Mouse (Mus musculus) mouse embryonic stem cell (cell line): ENCODE results near the gene Sgta.
"Not testable (repeated sequence)": the region's sequence is repeated elsewhere in the genome, so short reads cannot be mapped to it uniquely, and the experiment has no call there.

Experiments
- in situ Hi-C, 2 experiments: fragments of 300-500 bp; cut with MboI; formaldehyde crosslinking; loops; 1 replicate in 1 of 2; 3 replicates in 1 of 2; pipeline ENCODE4 v1.14.3; 2019 to 2020; ENCODE audit warnings: low sequenced_read_pairs in 2 of 2, low pct_unique_long_range_greater_than_20kb in 1 of 2, mixed read lengths in 1 of 2; ENCODE audit not compliant: unreplicated experiment in 1 of 2

The Sgta gene

GRCm38 (mm10) chr10:81068706-81069105 lies 8.7 kb upstream of the Sgta start:
- in situ Hi-C loops: no loop called here

- in situ Hi-C loops: not testable (repeated sequence)
Measured at GRCm38 (mm10) chr10:81064519-81064918, 4.5 kb upstream of the Sgta start.

- in situ Hi-C loops: no loop called here
Measured at GRCm38 (mm10) chr10:81062710-81063109, 2.7 kb upstream of the Sgta start.

GRCm38 (mm10) chr10:81058896-81059295 lies 1.1 kb downstream of the Sgta start:
- in situ Hi-C loops: no loop called here

- in situ Hi-C loops: no loop called here
Measured at GRCm38 (mm10) chr10:81057406-81058130, 2.4 kb downstream of the Sgta start.

- in situ Hi-C loops: not testable (repeated sequence)
Measured at GRCm38 (mm10) chr10:81055802-81056340, 4.1 kb downstream of the Sgta start.

- in situ Hi-C loops: no loop called here
Measured at GRCm38 (mm10) chr10:81055169-81055568, 4.8 kb downstream of the Sgta start.

- in situ Hi-C loops: no loop called here
Measured at GRCm38 (mm10) chr10:81052577-81052976, 7.4 kb downstream of the Sgta start.

GRCm38 (mm10) chr10:81051133-81051532 lies 8.8 kb downstream of the Sgta start:
- in situ Hi-C loops: no loop called here

- in situ Hi-C loops: no loop called here
Measured at GRCm38 (mm10) chr10:81050645-81051044, 9.3 kb downstream of the Sgta start.

GRCm38 (mm10) chr10:81045246-81045645 lies 14.7 kb downstream of the Sgta start:
- in situ Hi-C loops: not testable (repeated sequence)

- in situ Hi-C loops: no loop called here
Measured at GRCm38 (mm10) chr10:81041458-81042175, 18.4 kb downstream of the Sgta start.

- in situ Hi-C loops: no loop called here
Measured at GRCm38 (mm10) chr10:81036988-81037580, 22.9 kb downstream of the Sgta start, which contains the start of gene Slc39a3. Gene Slc39a3 (minus strand): TSS chr10:81037426.

- in situ Hi-C loops: no loop called here
Measured at GRCm38 (mm10) chr10:81036251-81036650, 23.7 kb downstream of the Sgta start.

- in situ Hi-C loops: no loop called here
Measured at GRCm38 (mm10) chr10:81033586-81033985, 26.4 kb downstream of the Sgta start.

- in situ Hi-C loops: loop anchor here in 1 of 2 experiments (10.0 kb wide), 1 partner anchor 146 kb away; the partner anchor contains the start of gene Eef2
Measured at GRCm38 (mm10) chr10:81029031-81029430, 30.9 kb downstream of the Sgta start.

GRCm38 (mm10) chr10:81028219-81028618 lies 31.8 kb downstream of the Sgta start:
- in situ Hi-C loops: loop anchor here in 1 of 2 experiments (10.0 kb wide), 1 partner anchor 147 kb away; the partner anchor contains the start of gene Eef2

GRCm38 (mm10) chr10:81027331-81027730 lies 32.6 kb downstream of the Sgta start:
- in situ Hi-C loops: loop anchor here in 1 of 2 experiments (10.0 kb wide), 1 partner anchor 147 kb away; the partner anchor contains the start of gene Eef2

- in situ Hi-C loops: loop anchor here in 1 of 2 experiments (10.0 kb wide), 1 partner anchor 148 kb away; the partner anchor contains the start of gene Eef2
Measured at GRCm38 (mm10) chr10:81026857-81027256, 33.1 kb downstream of the Sgta start.
